Mouse (Mus musculus) hindbrain, embryonic 14.5 days (tissue): ENCODE results near the gene Otos. TPM values are rescaled to one million over a fixed set of nuclear protein-coding genes. Genes with fewer than 3 reads are reported as not detected.

Source experiments
- ATAC-seq: fragments of 200-750 bp; cut with Nextera tagmentation; 2 replicates; pipeline ENCODE4 v1.8.0; 2017; ENCODE audit warnings: moderate number of reproducible peaks, mild to moderate bottlenecking, moderate TSS enrichment, moderate library complexity; ENCODE audit not compliant: low FRiP score
- DNase-seq: peaks from one replicate; pipeline ENCODE4 v3.0.0-alpha.2; 2015; ENCODE audit warnings: low spot score
- H3K27ac ChIP-seq: fragments of 300-500 bp; sonication (generic); 2 replicates; pipeline ENCODE4 v1.5.1; 2014; ENCODE audit warnings: mild to moderate bottlenecking, moderate library complexity
- H3K27me3 ChIP-seq: fragments of 300-500 bp; sonication (generic); 2 replicates; pipeline ENCODE4 v1.6.1; 2014; ENCODE audit warnings: mild to moderate bottlenecking, low read length, mixed read lengths; ENCODE audit not compliant: control insufficient read depth, insufficient read depth
- H3K36me3 ChIP-seq: fragments of 300-500 bp; sonication (generic); replicated peaks from 2 replicates; pipeline ENCODE4 v1.6.1; 2014; ENCODE audit not compliant: control insufficient read depth, insufficient read depth
- H3K4me1 ChIP-seq: fragments of 300-500 bp; sonication (generic); replicated peaks from 2 replicates; pipeline ENCODE4 v1.6.1; 2014; ENCODE audit warnings: antibody characterized with exemption, low read length, mixed read lengths; ENCODE audit not compliant: control insufficient read depth, insufficient read depth
- H3K4me2 ChIP-seq: fragments of 300-500 bp; sonication (generic); replicated peaks from 2 replicates; pipeline ENCODE4 v1.6.1; 2014; ENCODE audit warnings: mild to moderate bottlenecking, moderate library complexity
- H3K4me3 ChIP-seq: fragments of 300-500 bp; sonication (generic); replicated peaks from 2 replicates; pipeline ENCODE4 v1.5.1; 2014; ENCODE audit warnings: mild to moderate bottlenecking, low read length
- H3K9ac ChIP-seq: fragments of 300-500 bp; sonication (generic); 2 replicates; pipeline ENCODE4 v1.6.1; 2014
- H3K9me3 ChIP-seq: fragments of 300-500 bp; sonication (generic); 2 replicates; pipeline ENCODE4 v1.6.1; 2016; ENCODE audit warnings: low read length; ENCODE audit not compliant: control insufficient read depth
- WGBS: fragments of 180-500 bp; shearing (Covaris S2); extraction: QIAGEN DNeasy Blood & Tissue Kit; methylation state at CpG from one replicate; pipeline ENCODE4 v1.1.7; 2014; 5-methylcytosine and 5-hydroxymethylcytosine counted together
- polyA plus RNA-seq: library from polyadenylated mRNA; unstranded; fragments of >200 nt; fragmentation: Nextera tagmentation; extraction: Ambion mirVana; gene quantifications from 2 replicates; pipeline ENCODE4 v1.2.1, GENCODE M21; 2014

The Otos gene
- 0.31 TPM in 1 of 2 replicates, not detected in the other for polyA plus RNA-seq

DNA sequence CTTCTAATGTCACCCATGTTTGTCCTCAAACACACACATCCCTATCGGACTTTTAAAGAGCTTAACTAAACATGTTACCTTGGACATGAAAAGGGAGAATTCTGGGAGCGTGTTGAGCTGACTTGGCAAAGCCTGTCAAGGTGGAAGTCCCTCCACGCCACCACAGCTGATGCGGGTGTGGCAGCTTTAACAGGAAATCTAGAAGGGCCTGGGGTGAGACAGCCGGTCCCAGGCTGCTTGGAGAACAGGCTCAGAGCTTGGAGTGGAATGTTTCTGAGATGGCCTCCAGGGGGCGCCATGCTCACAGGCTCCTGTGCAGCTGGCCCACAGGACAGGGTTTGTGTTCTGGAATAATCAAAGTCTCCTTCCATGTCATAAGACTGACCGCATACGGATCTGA is at the start of gene Otos:
Otos (minus strand) TSS at position 169 of the 400 bp plus-strand sequence.
- Histone ChIP-seq H3K36me3 (no peaks in the 10 kb centered on the region), H3K4me2 (no peak within 1 kb of the TSS), H3K9me3 (no peaks in the 10 kb centered on the region), H3K4me3 (no peak within 1 kb of the TSS), H3K9ac (no peak within 1 kb of the TSS), H3K27ac (no peak within 1 kb of the TSS), H3K27me3 (no peaks in the 10 kb centered on the region), H3K4me1 (no peaks in the 10 kb centered on the region)
- peak; percentile 67; the same call in 1 of the 2 replicates for ATAC-seq
- DNase-seq: peak; percentile 77
- 28% methylated on average over 8 of the region's 8 CpGs for WGBS

DNA sequence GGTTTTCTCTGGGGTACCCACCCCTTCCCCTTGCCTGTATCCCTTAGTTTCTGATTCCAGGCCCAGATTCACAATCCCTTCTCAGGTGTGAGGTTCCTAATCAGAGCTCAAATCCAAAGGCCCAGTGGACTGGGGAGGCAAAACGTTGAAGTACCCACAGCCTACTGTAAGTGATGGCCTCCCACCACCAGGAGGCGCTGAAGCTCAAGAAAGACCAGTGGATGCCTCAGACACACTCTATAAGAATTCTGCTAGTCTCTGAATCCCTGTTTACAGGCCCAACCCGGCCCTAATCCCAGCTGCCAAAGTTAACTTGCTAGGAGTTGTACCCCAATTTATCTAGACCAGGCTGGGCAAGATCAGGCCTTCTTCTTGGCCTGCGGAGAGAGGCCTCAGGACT is 48.2 kb upstream of the Otos start:
- peak; percentile 81 for DNase-seq
- no peaks in the 10 kb centered on the region for H3K27me3 ChIP-seq
- peaks cover 6% of the 10 kb centered on the region; the same call in 1 of the 2 replicates for H3K4me1 ChIP-seq
- H3K4me3 ChIP-seq: no peak overlapping the region
- no peaks in the 10 kb centered on the region for H3K9me3 ChIP-seq
- 32% methylated on average over 4 of the region's 4 CpGs for WGBS
- H3K27ac ChIP-seq: no peak overlapping the region
- H3K36me3 ChIP-seq: no peaks in the 10 kb centered on the region
- no peak overlapping the region for H3K9ac ChIP-seq
- H3K4me2 ChIP-seq: no peak overlapping the region
- no peak for ATAC-seq

DNA sequence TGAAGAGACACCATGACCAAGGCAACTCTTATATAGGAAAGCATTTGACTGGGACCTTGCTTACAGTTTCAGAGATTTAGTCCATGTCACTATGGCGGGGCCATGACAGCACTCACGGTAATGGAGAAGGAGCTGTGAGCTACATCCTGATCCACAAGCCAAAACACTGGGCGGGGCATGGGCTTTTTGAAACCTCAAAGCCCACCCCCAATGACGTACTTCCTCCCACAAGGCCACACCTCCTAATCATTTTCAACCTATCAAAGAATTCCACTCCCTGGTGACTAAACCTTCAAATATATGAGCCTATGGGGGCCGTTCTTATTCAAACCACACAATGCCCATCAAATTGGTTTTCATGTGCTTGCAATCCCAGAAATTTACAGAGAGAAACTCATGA is 47.1 kb upstream of the Otos start:
- no peak overlapping the region for H3K9ac ChIP-seq
- 89% methylated on average over 5 of the region's 5 CpGs for WGBS
- H3K27me3 ChIP-seq: no peaks in the 10 kb centered on the region
- no peaks in the 10 kb centered on the region for H3K9me3 ChIP-seq
- H3K4me2 ChIP-seq: no peak overlapping the region
- peaks cover 6% of the 10 kb centered on the region; the same call in 1 of the 2 replicates for H3K4me1 ChIP-seq
- no peak for ATAC-seq
- no peak for DNase-seq
- H3K27ac ChIP-seq: no peak overlapping the region
- no peak overlapping the region for H3K4me3 ChIP-seq
- no peaks in the 10 kb centered on the region for H3K36me3 ChIP-seq

DNA sequence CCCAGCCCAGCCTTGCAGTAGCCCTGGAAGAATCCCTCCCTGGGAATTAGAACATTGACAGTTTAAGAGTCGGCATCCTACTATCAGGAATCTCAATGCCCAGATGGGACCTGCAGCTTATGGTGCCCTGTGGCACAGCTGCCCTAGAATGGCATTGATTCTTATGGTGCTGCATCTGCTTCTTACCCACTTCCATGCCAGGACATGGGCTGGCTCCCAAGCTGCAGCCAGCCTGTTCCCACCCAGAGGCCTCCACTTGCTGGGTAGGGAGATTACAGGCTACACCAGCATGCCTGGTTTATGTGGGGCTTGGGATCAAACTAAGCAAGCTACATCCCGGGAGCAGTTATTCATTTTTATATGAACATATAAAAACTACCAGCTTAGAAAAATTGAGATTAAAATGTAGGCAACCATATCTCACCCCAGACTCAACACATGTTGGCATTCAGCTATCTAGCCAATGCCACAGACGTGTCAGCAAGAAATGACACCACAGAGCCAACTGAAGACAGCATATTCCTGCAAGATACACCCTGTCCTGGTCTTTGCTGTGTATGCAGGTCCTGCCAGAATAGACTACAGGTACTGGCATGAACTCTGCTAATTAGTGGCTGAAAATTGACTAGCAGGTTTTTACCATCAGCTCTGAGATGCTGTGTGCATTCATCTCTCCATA is 42.7 kb upstream of the Otos start:
- no peaks in the 10 kb centered on the region for H3K27me3 ChIP-seq
- no peaks in the 10 kb centered on the region for H3K36me3 ChIP-seq
- no peak overlapping the region for H3K4me2 ChIP-seq
- no peaks in the 10 kb centered on the region for H3K4me1 ChIP-seq
- H3K27ac ChIP-seq: no peak overlapping the region
- WGBS: 87% methylated on average over 3 of the region's 3 CpGs
- ATAC-seq: no peak
- no peak overlapping the region for H3K9ac ChIP-seq
- no peak for DNase-seq
- no peaks in the 10 kb centered on the region for H3K9me3 ChIP-seq
- H3K4me3 ChIP-seq: no peak overlapping the region

DNA sequence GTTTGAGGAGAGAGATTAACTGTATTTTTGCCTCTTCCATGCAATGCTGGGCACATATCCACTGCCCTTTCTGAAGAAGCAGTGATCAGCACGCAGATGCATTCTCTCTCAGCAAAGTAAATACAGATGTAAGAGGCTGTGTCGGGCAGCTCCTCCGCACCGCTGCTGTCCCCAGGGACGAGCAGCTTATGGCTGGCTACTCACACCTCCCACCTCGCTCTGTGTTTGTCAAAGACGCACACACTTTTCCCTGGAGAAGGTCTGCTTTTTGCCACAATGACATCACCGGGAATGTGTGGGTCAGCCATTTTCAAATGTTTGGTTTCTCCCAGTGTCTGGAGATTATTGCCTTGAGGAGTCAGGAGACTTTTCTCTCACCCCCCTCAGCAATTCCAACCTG is 38.4 kb upstream of the Otos start:
- no peak overlapping the region for H3K4me2 ChIP-seq
- H3K27ac ChIP-seq: no peak overlapping the region
- no peak for ATAC-seq
- no peaks in the 10 kb centered on the region for H3K36me3 ChIP-seq
- no peaks in the 10 kb centered on the region for H3K27me3 ChIP-seq
- DNase-seq: no peak
- 65% methylated on average over 8 of the region's 8 CpGs for WGBS
- no peak overlapping the region for H3K4me3 ChIP-seq
- H3K4me1 ChIP-seq: no peaks in the 10 kb centered on the region
- no peak overlapping the region for H3K9ac ChIP-seq
- H3K9me3 ChIP-seq: no peaks in the 10 kb centered on the region

DNA sequence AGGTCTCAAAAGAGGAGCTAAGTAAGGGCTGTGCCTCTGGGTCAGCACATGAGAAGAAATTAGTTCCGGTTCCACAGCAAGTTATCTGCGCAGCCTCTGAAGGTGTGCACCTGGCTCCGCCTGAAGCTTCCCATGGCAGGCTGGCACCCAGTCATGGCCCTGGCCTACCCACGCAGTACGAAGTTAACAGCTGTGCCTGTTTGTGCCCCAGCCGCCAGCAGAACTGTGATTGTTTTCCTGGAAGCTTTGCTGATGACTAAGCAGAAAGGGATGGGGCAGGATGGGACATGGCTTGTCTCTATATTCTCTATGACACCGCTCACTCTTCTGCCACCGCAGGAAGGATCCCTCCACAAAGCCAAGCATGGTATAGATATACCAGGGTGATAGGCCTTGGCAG is 34.5 kb upstream of the Otos start:
- H3K9ac ChIP-seq: no peak overlapping the region
- no peak for ATAC-seq
- H3K9me3 ChIP-seq: no peaks in the 10 kb centered on the region
- H3K36me3 ChIP-seq: no peaks in the 10 kb centered on the region
- WGBS: 89% methylated on average over 8 of the region's 8 CpGs
- no peak for DNase-seq
- no peak overlapping the region for H3K4me2 ChIP-seq
- H3K27me3 ChIP-seq: no peaks in the 10 kb centered on the region
- peaks cover 15% of the 10 kb centered on the region for H3K4me1 ChIP-seq
- H3K4me3 ChIP-seq: no peak overlapping the region
- H3K27ac ChIP-seq: no peak overlapping the region

DNA sequence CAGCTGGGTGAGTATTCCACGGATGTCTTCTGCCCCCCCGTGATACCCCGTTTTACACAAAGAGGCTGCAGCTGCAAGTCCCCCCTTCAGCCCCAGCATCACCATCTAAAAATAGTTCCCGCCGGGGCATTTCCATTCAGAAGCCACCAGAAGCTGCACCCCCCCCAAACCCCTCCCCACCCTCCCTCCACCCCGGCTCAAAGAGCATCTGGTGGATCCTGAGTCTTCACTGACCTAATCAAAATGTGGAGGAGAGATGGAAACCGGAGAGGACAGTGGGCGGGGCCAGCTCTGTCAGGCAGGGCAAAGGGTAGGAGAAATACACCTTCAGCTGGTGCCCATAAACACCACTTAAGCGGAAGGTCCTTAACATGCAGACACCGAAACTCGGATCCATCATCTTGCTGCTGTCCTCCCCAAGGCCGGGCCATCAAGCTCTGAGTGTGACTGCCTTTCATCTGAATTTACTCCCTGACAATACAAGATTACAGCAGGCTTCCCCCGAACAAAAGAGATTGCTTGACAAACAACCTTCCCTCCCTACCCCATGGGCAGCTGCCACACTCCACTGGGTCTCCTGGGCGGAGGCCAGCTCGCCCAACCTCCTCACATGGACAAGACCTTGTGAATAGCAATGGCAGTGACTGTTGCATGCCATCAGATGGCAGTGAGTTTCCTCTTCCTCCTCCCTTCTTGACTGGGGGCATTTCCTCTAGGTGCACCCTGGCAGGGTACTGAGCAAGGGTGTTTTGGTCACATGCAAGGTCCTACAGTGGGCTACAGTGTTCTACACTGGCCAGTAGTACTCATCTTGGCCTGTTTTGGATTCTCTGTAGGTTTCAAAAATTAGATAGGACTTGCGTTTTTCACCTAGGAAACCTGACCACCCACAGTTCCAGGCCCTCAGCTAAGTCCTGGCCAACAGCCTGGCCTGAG is 32.3 kb upstream of the Otos start:
- Histone ChIP-seq H3K27ac (peak overlapping the region; percentile 9; the same call in 1 of the 2 replicates), H3K9ac (no peak overlapping the region), H3K9me3 (no peaks in the 10 kb centered on the region), H3K27me3 (no peaks in the 10 kb centered on the region), H3K4me3 (no peak overlapping the region), H3K4me2 (no peak overlapping the region), H3K36me3 (no peaks in the 10 kb centered on the region), H3K4me1 (peaks cover 15% of the 10 kb centered on the region)
- ATAC-seq: peak; percentile 64; the same call in 1 of the 2 replicates
- 19% methylated on average over 16 of the region's 16 CpGs for WGBS
- peak; percentile 48 for DNase-seq

DNA sequence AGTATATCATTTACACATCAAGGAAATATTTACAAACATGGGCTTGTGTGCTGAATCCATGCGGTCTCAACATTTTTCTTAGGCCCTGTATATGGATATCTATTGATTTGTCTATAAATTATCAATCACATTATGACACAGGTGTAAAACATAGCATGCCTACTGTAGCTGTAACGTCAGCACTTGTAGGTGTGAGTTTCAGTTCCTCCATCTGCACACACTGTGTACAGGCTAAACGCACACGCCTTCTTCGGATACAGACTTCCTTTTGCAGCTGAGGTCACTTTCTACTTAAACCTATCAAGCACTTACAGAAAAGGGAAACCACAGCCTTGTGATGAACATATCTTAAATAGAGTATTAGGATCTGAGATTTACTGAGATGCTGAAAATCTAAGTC is 30.1 kb upstream of the Otos start:
- Histone ChIP-seq H3K4me3 (no peak overlapping the region), H3K36me3 (no peaks in the 10 kb centered on the region), H3K9me3 (no peaks in the 10 kb centered on the region), H3K27ac (no peak overlapping the region), H3K4me1 (peaks cover 15% of the 10 kb centered on the region), H3K9ac (no peak overlapping the region), H3K27me3 (no peaks in the 10 kb centered on the region), H3K4me2 (no peak overlapping the region)
- 94% methylated on average over 5 of the region's 5 CpGs for WGBS
- ATAC-seq (no peak), DNase-seq (no peak)

DNA sequence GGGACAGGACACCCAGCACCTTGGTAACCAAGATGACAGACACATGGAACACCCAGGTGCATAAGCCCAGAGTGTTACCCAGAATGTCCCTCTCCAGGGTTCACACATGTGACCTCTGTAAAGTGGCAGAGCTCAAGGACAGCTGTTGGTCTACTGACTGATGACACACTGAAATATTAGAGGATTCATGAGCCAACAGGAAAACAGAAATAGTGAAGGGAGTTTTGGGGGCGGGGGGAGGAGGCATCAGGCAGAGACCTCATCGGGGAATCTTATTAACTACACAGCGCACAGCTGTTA is 28.0 kb upstream of the Otos start:
- Histone ChIP-seq H3K27ac (no peak overlapping the region), H3K27me3 (no peaks in the 10 kb centered on the region), H3K4me2 (no peak overlapping the region), H3K36me3 (no peaks in the 10 kb centered on the region), H3K4me3 (no peak overlapping the region), H3K9me3 (no peaks in the 10 kb centered on the region), H3K9ac (no peak overlapping the region), H3K4me1 (peaks cover 15% of the 10 kb centered on the region)
- DNase-seq: no peak
- no peak for ATAC-seq
- 71% methylated on average over 3 of the region's 3 CpGs for WGBS
